Mouse (Mus musculus) midbrain, embryonic 16.5 days (tissue): ENCODE measurements around the gene Cnksr1. TPM values are rescaled to one million over a fixed set of nuclear protein-coding genes. Genes with fewer than 3 reads are reported as not detected.

Experiments used
- ATAC-seq: fragments of 200-750 bp; cut with Nextera tagmentation; 2 replicates; pipeline ENCODE4 v1.8.0; 2017; ENCODE audit warnings: moderate TSS enrichment
- H3K27ac ChIP-seq: fragments of 300-500 bp; sonication (generic); 2 replicates; pipeline ENCODE4 v1.5.1; 2014; ENCODE audit warnings: mild to moderate bottlenecking, low read length, mixed read lengths
- H3K27me3 ChIP-seq: fragments of 300-500 bp; sonication (generic); 2 replicates; pipeline ENCODE4 v1.6.1; 2014; ENCODE audit warnings: low read depth, low read length, mixed read lengths; ENCODE audit not compliant: control insufficient read depth, insufficient read depth
- H3K36me3 ChIP-seq: fragments of 300-500 bp; sonication (generic); 2 replicates; pipeline ENCODE4 v1.6.1; 2014; ENCODE audit warnings: mild to moderate bottlenecking, low read length, moderate library complexity, mixed read lengths; ENCODE audit not compliant: control insufficient read depth, insufficient read depth
- H3K4me1 ChIP-seq: fragments of 300-500 bp; sonication (generic); 2 replicates; pipeline ENCODE4 v1.6.1; 2014; ENCODE audit warnings: mild to moderate bottlenecking, low read length, mixed read lengths; ENCODE audit not compliant: control insufficient read depth, insufficient read depth
- H3K4me2 ChIP-seq: fragments of 300-500 bp; sonication (generic); 2 replicates; pipeline ENCODE4 v1.6.1; 2014; ENCODE audit warnings: mild to moderate bottlenecking, low read length, mixed read lengths
- H3K4me3 ChIP-seq: fragments of 300-500 bp; sonication (generic); 2 replicates; pipeline ENCODE4 v1.5.1; 2014; ENCODE audit warnings: low read depth, mild to moderate bottlenecking, low read length, moderate library complexity, mixed read lengths
- H3K9ac ChIP-seq: fragments of 300-500 bp; sonication (generic); 2 replicates; pipeline ENCODE4 v1.6.1; 2014; ENCODE audit warnings: low read depth, low read length, mixed read lengths
- H3K9me3 ChIP-seq: fragments of 300-500 bp; sonication (generic); replicated peaks from 2 replicates; pipeline ENCODE4 v1.6.1; 2014; ENCODE audit warnings: mild to moderate bottlenecking, low read length, mixed read lengths; ENCODE audit not compliant: control insufficient read depth, poor library complexity, severe bottlenecking
- WGBS: fragments of 180-500 bp; shearing (Covaris S2); extraction: QIAGEN DNeasy Blood & Tissue Kit; methylation state at CpG from one replicate; pipeline ENCODE4 v1.1.7; 2014; 5-methylcytosine and 5-hydroxymethylcytosine counted together
- polyA plus RNA-seq: library from polyadenylated mRNA; unstranded; fragments of >200 nt; fragmentation: Nextera tagmentation; extraction: Ambion mirVana; gene quantifications from 2 replicates; pipeline ENCODE4 v1.2.1, GENCODE M21; 2015

Gene Cnksr1
- polyA plus RNA-seq, 1 experiment from 2014 or later: 0.13 TPM

- no peak overlapping the region for H3K9ac ChIP-seq
- no peak overlapping the region for H3K4me2 ChIP-seq
- ATAC-seq: no peak
- H3K4me1 ChIP-seq: peaks cover 13% of the 10 kb centered on the region
- 90% methylated on average over 3 of the region's 3 CpGs for WGBS
- H3K9me3 ChIP-seq: no peaks in the 10 kb centered on the region
- H3K36me3 ChIP-seq: no peaks in the 10 kb centered on the region
- no peak overlapping the region for H3K27ac ChIP-seq
- H3K4me3 ChIP-seq: no peak overlapping the region
- H3K27me3 ChIP-seq: no peaks in the 10 kb centered on the region
Measured at GRCm38 (mm10) chr4:134183711-134184110, 54.5 kb downstream of the Cnksr1 start.

GRCm38 (mm10) chr4:134181825-134182224 is 56.4 kb downstream of the Cnksr1 start:
- no peak for ATAC-seq
- no peak overlapping the region for H3K4me3 ChIP-seq

GRCm38 (mm10) chr4:134181112-134181511 is 57.1 kb downstream of the Cnksr1 start:
- H3K36me3 ChIP-seq: no peaks in the 10 kb centered on the region
- ATAC-seq: no peak
- no peak overlapping the region for H3K4me3 ChIP-seq
- H3K4me2 ChIP-seq: no peak overlapping the region
- H3K4me1 ChIP-seq: peaks cover 10% of the 10 kb centered on the region
- H3K9me3 ChIP-seq: no peaks in the 10 kb centered on the region
- no peak overlapping the region for H3K9ac ChIP-seq
- no peak overlapping the region for H3K27ac ChIP-seq
- 95% methylated on average over 1 of the region's 1 CpGs for WGBS
- no peaks in the 10 kb centered on the region for H3K27me3 ChIP-seq

More at GRCm38 (mm10) chr4:134181825-134182224, 56.4 kb downstream of the Cnksr1 start:
- no peak overlapping the region for H3K4me2 ChIP-seq
- no peaks in the 10 kb centered on the region for H3K36me3 ChIP-seq
- no peaks in the 10 kb centered on the region for H3K27me3 ChIP-seq
- H3K4me1 ChIP-seq: peaks cover 11% of the 10 kb centered on the region
- H3K27ac ChIP-seq: no peak overlapping the region
- no peak overlapping the region for H3K9ac ChIP-seq
- H3K9me3 ChIP-seq: no peaks in the 10 kb centered on the region

Other genes starting within 250 kb of the Cnksr1 start
- gene Dhdds, start 237.5 kb downstream of the Cnksr1 start, polyA plus RNA-seq: 45.7 and 48.6 TPM in 2 replicates
- 0.37 and 0.44 TPM in 2 replicates for gene Lin28a, start 219.6 kb downstream of the Cnksr1 start, polyA plus RNA-seq
- gene Zfp683, start 184.6 kb downstream of the Cnksr1 start, polyA plus RNA-seq: not detected in 2 replicates
- 3.8 and 6.6 TPM in 2 replicates for gene Crybg2, start 177.6 kb downstream of the Cnksr1 start, polyA plus RNA-seq
- 0.92 and 2.1 TPM in 2 replicates for gene Cd52, start 143.3 kb downstream of the Cnksr1 start, polyA plus RNA-seq
- gene Ubxn11, start 135.8 kb downstream of the Cnksr1 start, polyA plus RNA-seq: 18.4 and 19.0 TPM in 2 replicates
- 421 and 430 TPM in 2 replicates for gene Sh3bgrl3, start 109.6 kb downstream of the Cnksr1 start, polyA plus RNA-seq
- gene Cep85, start 51.3 kb downstream of the Cnksr1 start, polyA plus RNA-seq: 16.7 and 18.1 TPM in 2 replicates
- not detected in 2 replicates for gene Gm7534, start 35.4 kb downstream of the Cnksr1 start, polyA plus RNA-seq
- not detected in 2 replicates for gene Catsper4, start 11.0 kb downstream of the Cnksr1 start, polyA plus RNA-seq
- 0.24 and 0.51 TPM in 2 replicates for gene E130218I03Rik, start 5.3 kb upstream of the Cnksr1 start, polyA plus RNA-seq
- gene Zfp593, start 7.2 kb upstream of the Cnksr1 start, polyA plus RNA-seq: 12.4 and 13.4 TPM in 2 replicates
- gene Gm30191, start 8.5 kb upstream of the Cnksr1 start, polyA plus RNA-seq: not detected in 2 replicates
- 12.9 and 16.2 TPM in 2 replicates for gene Grrp1, start 15.7 kb upstream of the Cnksr1 start, polyA plus RNA-seq
- 44.9 and 46.5 TPM in 2 replicates for gene Pdik1l, start 49.5 kb upstream of the Cnksr1 start, polyA plus RNA-seq
- gene Trim63, start 76.7 kb upstream of the Cnksr1 start, polyA plus RNA-seq: 0.45 and 0.62 TPM in 2 replicates
- gene Slc30a2, start 104.8 kb upstream of the Cnksr1 start, polyA plus RNA-seq: 0.26 and 0.30 TPM in 2 replicates
- 0.45 and 0.58 TPM in 2 replicates for gene Extl1, start 145.5 kb upstream of the Cnksr1 start, polyA plus RNA-seq
- gene Pafah2, start 157.9 kb upstream of the Cnksr1 start, polyA plus RNA-seq: 7.5 and 8.8 TPM in 2 replicates
- gene Stmn1, start 229.9 kb upstream of the Cnksr1 start, polyA plus RNA-seq: 7,758 and 8,549 TPM in 2 replicates